Mouse (Mus musculus) left cerebral cortex, postnatal 36 days (tissue): ENCODE data around the gene Lrp10. TPM values are rescaled to one million over a fixed set of nuclear protein-coding genes. Genes with fewer than 3 reads are reported as not detected.

Experiments
- DNase-seq, 2 experiments: peaks; one replicate each; pipeline ENCODE4 v3.0.0; 2021 to 2022; ENCODE audit warnings: low spot score in 2 of 2, mixed read lengths in 1 of 2
- intact Hi-C: fragments of 180-260 bp; cut with DNase I; formaldehyde crosslinking; loops from one replicate; pipeline ENCODE4 v1.15.1; 2025
- total RNA-seq, 2 experiments: library from RNA; stranded (reverse); gene quantifications; 2 replicates each; pipeline ENCODE4 v1.2.3; 2021

Gene Lrp10
- total RNA-seq, 2 experiments from 2014 or later, result 24.1 to 24.4 TPM

GRCm38 (mm10) chr14:54432078-54432836 lies 31.7 kb upstream of the Lrp10 start:
- intact Hi-C loops, result loop anchor here (2.0 kb wide), 1 partner anchor 17 kb away; no protein-coding TSS in a partner anchor
- no peak for DNase-seq

- DNase-seq, result no peak
- intact Hi-C loops, result loop anchor here (2.0 kb wide), 1 partner anchor 16 kb away; no protein-coding TSS in a partner anchor
These were observed 30.8 kb upstream of the Lrp10 start for GRCm38 (mm10) chr14:54432837-54433830.

- no peak for DNase-seq
- intact Hi-C loops, result loop anchor here (2.0 kb wide), 1 partner anchor 15 kb away; no protein-coding TSS in a partner anchor
These were observed 29.9 kb upstream of the Lrp10 start for GRCm38 (mm10) chr14:54433941-54434531.

- no peak for DNase-seq
- intact Hi-C loops, result no loop called here
These were observed 28.6 kb upstream of the Lrp10 start for GRCm38 (mm10) chr14:54435194-54435918.

GRCm38 (mm10) chr14:54439155-54439554 lies 24.8 kb upstream of the Lrp10 start:
- intact Hi-C loops, result no loop called here
- no peak for DNase-seq

GRCm38 (mm10) chr14:54439610-54440009 lies 24.3 kb upstream of the Lrp10 start:
- no peak for DNase-seq
- intact Hi-C loops, result no loop called here

- intact Hi-C loops, result no loop called here
- no peak for DNase-seq
These were observed 23.4 kb upstream of the Lrp10 start for GRCm38 (mm10) chr14:54440538-54440937.

- intact Hi-C loops, result no loop called here
- DNase-seq, result no peak
These were observed 22.6 kb upstream of the Lrp10 start for GRCm38 (mm10) chr14:54441365-54441764.

- DNase-seq, result no peak
- intact Hi-C loops, result no loop called here
These were observed 21.4 kb upstream of the Lrp10 start for GRCm38 (mm10) chr14:54442548-54442947.

GRCm38 (mm10) chr14:54443196-54443595 lies 20.7 kb upstream of the Lrp10 start:
- no peak for DNase-seq
- intact Hi-C loops, result no loop called here

GRCm38 (mm10) chr14:54443712-54444618 lies 20.0 kb upstream of the Lrp10 start:
- no peak for DNase-seq

GRCm38 (mm10) chr14:54445476-54445875 lies 18.5 kb upstream of the Lrp10 start:
- intact Hi-C loops, result loop anchor here (5.0 kb wide), 1 partner anchor 218 kb away; no protein-coding TSS in a partner anchor
- no peak for DNase-seq

More at GRCm38 (mm10) chr14:54443712-54444618, 20.0 kb upstream of the Lrp10 start:
- intact Hi-C loops, result no loop called here

GRCm38 (mm10) chr14:54453566-54453965 lies 10.4 kb upstream of the Lrp10 start:
- no peak for DNase-seq
- intact Hi-C loops, result no loop called here

- intact Hi-C loops, result no loop called here
- no peak for DNase-seq
These were observed 9.0 kb upstream of the Lrp10 start for GRCm38 (mm10) chr14:54454669-54455528.

- DNase-seq, result no peak
- intact Hi-C loops, result no loop called here
These were observed 5.9 kb upstream of the Lrp10 start for GRCm38 (mm10) chr14:54457907-54458569.

- intact Hi-C loops, result loop anchor here (10.0 kb wide), 1 partner anchor 53 kb away; the partner anchor contains the start of gene Prmt5
- DNase-seq, result no peak
These were observed 1.8 kb upstream of the Lrp10 start for GRCm38 (mm10) chr14:54462146-54462545.
